Mouse (Mus musculus): ENCODE measurements around the gene Col23a1. TPM values are rescaled to one million over a fixed set of nuclear protein-coding genes. Genes with fewer than 3 reads are reported as not detected.

The Col23a1 gene
- polyA plus RNA-seq, 1 experiment from 2014 or later, result 5.2 TPM

DNA sequence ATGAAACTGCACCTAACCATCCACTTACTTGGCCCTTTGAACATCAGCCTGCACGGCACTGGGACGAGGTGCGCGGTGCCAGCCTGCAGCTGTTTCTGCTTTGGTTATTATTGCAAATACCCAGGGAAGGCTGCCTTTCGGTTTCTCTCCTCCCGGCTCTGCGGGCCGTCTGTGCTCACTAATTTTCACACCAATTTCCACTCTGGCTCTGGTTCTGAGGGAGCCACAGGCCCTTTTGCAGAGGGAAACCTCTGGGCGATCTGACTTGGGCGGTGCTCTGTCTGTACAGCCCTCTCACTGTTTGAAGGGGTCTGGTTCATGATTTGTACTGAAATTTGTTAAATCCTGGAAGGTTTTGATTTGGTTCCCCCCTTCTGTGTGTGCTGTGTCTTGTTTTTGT lies 100.0 kb downstream of the Col23a1 start:
- no peak overlapping the region for H3K4me2 ChIP-seq (ENCODE audit: low read depth, low read length)
- no peak overlapping the region for H3K4me3 ChIP-seq (ENCODE audit: low read depth, low read length)
- no peaks in the 10 kb centered on the region for H3K9me3 ChIP-seq (ENCODE audit: control insufficient read depth, low read length)
- no peak overlapping the region for H3K9ac ChIP-seq (replicated peaks; ENCODE audit: low read depth, low read length)
- 0 out of 2 replicates have a peak, but pooled peaks cover 6% of the 10 kb centered on the region for H3K4me1 ChIP-seq (ENCODE audit: control insufficient read depth, insufficient read depth, low read length)
- ATAC-seq (ENCODE audit: low read depth), result no peak
- H3K27ac ChIP-seq (ENCODE audit: low read depth, low read length), result no peak overlapping the region
- H3K27me3 ChIP-seq (ENCODE audit: control insufficient read depth, insufficient read depth, low read length), result no peaks in the 10 kb centered on the region
- no peaks in the 10 kb centered on the region for H3K36me3 ChIP-seq (ENCODE audit: control insufficient read depth, insufficient read depth, low read length)
- 50% methylated on average over 10 of the region's 10 CpGs for WGBS

- Histone ChIP-seq H3K27me3 (ENCODE audit: control insufficient read depth, insufficient read depth, low read length) (no peaks in the 10 kb centered on the region), H3K4me3 (ENCODE audit: low read depth, low read length) (no peak overlapping the region), H3K36me3 (ENCODE audit: control insufficient read depth, insufficient read depth, low read length) (no peaks in the 10 kb centered on the region), H3K4me2 (ENCODE audit: low read depth, low read length) (no peak overlapping the region), H3K27ac (ENCODE audit: low read depth, low read length) (no peak overlapping the region), H3K9ac (replicated peaks; ENCODE audit: low read depth, low read length) (no peak overlapping the region), H3K9me3 (ENCODE audit: control insufficient read depth, low read length) (no peaks in the 10 kb centered on the region), H3K4me1 (ENCODE audit: control insufficient read depth, insufficient read depth, low read length) (0 out of 2 replicates have a peak, but pooled peaks cover 6% of the 10 kb centered on the region)
- ATAC-seq (ENCODE audit: low read depth), result no peak
- WGBS, result 44% methylated on average over 3 of the region's 3 CpGs
Measured at GRCm38 (mm10) chr11:51390521-51390920, 100.8 kb downstream of the Col23a1 start.

- Histone ChIP-seq H3K27me3 (ENCODE audit: control insufficient read depth, insufficient read depth, low read length) (no peaks in the 10 kb centered on the region), H3K4me3 (ENCODE audit: low read depth, low read length) (no peak overlapping the region), H3K4me1 (ENCODE audit: control insufficient read depth, insufficient read depth, low read length) (0 out of 2 replicates have a peak, but pooled peaks cover 6% of the 10 kb centered on the region), H3K36me3 (ENCODE audit: control insufficient read depth, insufficient read depth, low read length) (no peaks in the 10 kb centered on the region), H3K4me2 (ENCODE audit: low read depth, low read length) (no peak overlapping the region), H3K27ac (ENCODE audit: low read depth, low read length) (no peak overlapping the region), H3K9me3 (ENCODE audit: control insufficient read depth, low read length) (no peaks in the 10 kb centered on the region), H3K9ac (replicated peaks; ENCODE audit: low read depth, low read length) (no peak overlapping the region)
- 63% methylated on average over 4 of the region's 4 CpGs for WGBS
- ATAC-seq (ENCODE audit: low read depth), result no peak
Measured at GRCm38 (mm10) chr11:51391548-51391947, 101.8 kb downstream of the Col23a1 start.

- Histone ChIP-seq H3K4me2 (ENCODE audit: low read depth, low read length) (no peak overlapping the region), H3K9ac (replicated peaks; ENCODE audit: low read depth, low read length) (no peak overlapping the region), H3K27ac (ENCODE audit: low read depth, low read length) (no peak overlapping the region), H3K9me3 (ENCODE audit: control insufficient read depth, low read length) (no peaks in the 10 kb centered on the region), H3K27me3 (ENCODE audit: control insufficient read depth, insufficient read depth, low read length) (no peaks in the 10 kb centered on the region), H3K4me1 (ENCODE audit: control insufficient read depth, insufficient read depth, low read length) (0 out of 2 replicates have a peak, but pooled peaks cover under 1% of the 10 kb centered on the region), H3K36me3 (ENCODE audit: control insufficient read depth, insufficient read depth, low read length) (no peaks in the 10 kb centered on the region), H3K4me3 (ENCODE audit: low read depth, low read length) (no peak overlapping the region)
- ATAC-seq (ENCODE audit: low read depth), result no peak
- WGBS, result 83% methylated on average over 9 of the region's 9 CpGs
Measured at GRCm38 (mm10) chr11:51394301-51394865, 104.7 kb downstream of the Col23a1 start.

GRCm38 (mm10) chr11:51396451-51396850 lies 106.7 kb downstream of the Col23a1 start:
- ATAC-seq (ENCODE audit: low read depth), result no peak
- Histone ChIP-seq H3K27me3 (ENCODE audit: control insufficient read depth, insufficient read depth, low read length) (no peaks in the 10 kb centered on the region), H3K4me3 (ENCODE audit: low read depth, low read length) (no peak overlapping the region), H3K36me3 (ENCODE audit: control insufficient read depth, insufficient read depth, low read length) (no peaks in the 10 kb centered on the region), H3K27ac (ENCODE audit: low read depth, low read length) (no peak overlapping the region), H3K4me1 (ENCODE audit: control insufficient read depth, insufficient read depth, low read length) (no peaks in the 10 kb centered on the region), H3K9me3 (ENCODE audit: control insufficient read depth, low read length) (no peaks in the 10 kb centered on the region), H3K4me2 (ENCODE audit: low read depth, low read length) (no peak overlapping the region), H3K9ac (replicated peaks; ENCODE audit: low read depth, low read length) (no peak overlapping the region)
- 89% methylated on average over 2 of the region's 2 CpGs for WGBS

DNA sequence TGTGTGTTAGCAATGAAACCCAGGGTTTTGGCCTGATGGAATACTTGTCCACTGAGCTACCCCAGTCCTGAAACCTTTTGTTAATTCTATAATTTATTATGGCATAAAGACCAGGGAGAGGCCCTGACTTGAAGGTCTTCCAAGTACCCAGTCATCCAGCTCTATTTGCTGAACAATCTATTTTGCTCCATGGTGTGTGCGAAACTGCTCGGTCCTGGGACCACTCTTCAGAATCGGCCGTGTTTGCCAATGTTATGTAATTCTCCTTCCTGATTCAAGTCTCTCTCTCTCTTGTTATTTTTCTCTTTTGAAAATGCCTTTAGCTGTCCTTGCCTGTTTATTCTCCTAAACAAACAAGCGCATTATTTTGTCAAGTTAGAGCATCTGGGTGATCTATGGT lies 108.4 kb downstream of the Col23a1 start:
- no peak overlapping the region for H3K4me3 ChIP-seq (ENCODE audit: low read depth, low read length)
- ATAC-seq (ENCODE audit: low read depth), result no peak
- WGBS, result 67% methylated on average over 5 of the region's 5 CpGs

DNA sequence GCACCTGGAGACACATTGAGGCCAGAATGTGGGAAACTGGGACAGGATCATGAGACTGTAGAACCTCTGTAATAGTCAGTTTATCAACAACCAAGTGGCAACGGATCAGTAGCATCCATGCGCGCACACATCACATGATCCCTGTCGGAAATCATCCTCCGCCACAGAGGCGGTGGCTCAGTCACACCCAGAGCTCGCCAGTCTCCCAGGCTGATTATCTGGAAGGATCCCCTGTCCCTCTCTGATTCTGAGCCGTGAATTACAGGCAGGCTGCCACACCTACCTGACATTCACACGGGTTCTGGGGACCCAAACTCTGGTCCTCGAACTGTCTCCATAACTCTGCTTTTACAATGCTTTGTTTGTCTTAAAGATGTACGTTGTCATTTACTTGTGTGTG lies 110.6 kb downstream of the Col23a1 start:
- H3K4me2 ChIP-seq (ENCODE audit: low read depth, low read length), result no peak overlapping the region
- WGBS, result 91% methylated on average over 11 of the region's 11 CpGs
- no peaks in the 10 kb centered on the region for H3K27me3 ChIP-seq (ENCODE audit: control insufficient read depth, insufficient read depth, low read length)

More for the DNA sequence above, 108.4 kb downstream of the Col23a1 start:
- no peaks in the 10 kb centered on the region for H3K4me1 ChIP-seq (ENCODE audit: control insufficient read depth, insufficient read depth, low read length)
- no peak overlapping the region for H3K4me2 ChIP-seq (ENCODE audit: low read depth, low read length)
- no peaks in the 10 kb centered on the region for H3K9me3 ChIP-seq (ENCODE audit: control insufficient read depth, low read length)
- no peaks in the 10 kb centered on the region for H3K27me3 ChIP-seq (ENCODE audit: control insufficient read depth, insufficient read depth, low read length)
- H3K36me3 ChIP-seq (ENCODE audit: control insufficient read depth, insufficient read depth, low read length), result no peaks in the 10 kb centered on the region
- no peak overlapping the region for H3K9ac ChIP-seq (replicated peaks; ENCODE audit: low read depth, low read length)
- no peak overlapping the region for H3K27ac ChIP-seq (ENCODE audit: low read depth, low read length)

GRCm38 (mm10) chr11:51401481-51402128 lies 111.9 kb downstream of the Col23a1 start:
- Histone ChIP-seq H3K4me1 (ENCODE audit: control insufficient read depth, insufficient read depth, low read length) (no peaks in the 10 kb centered on the region), H3K4me3 (ENCODE audit: low read depth, low read length) (no peak overlapping the region), H3K4me2 (ENCODE audit: low read depth, low read length) (no peak overlapping the region), H3K27me3 (ENCODE audit: control insufficient read depth, insufficient read depth, low read length) (no peaks in the 10 kb centered on the region), H3K9ac (replicated peaks; ENCODE audit: low read depth, low read length) (no peak overlapping the region), H3K9me3 (ENCODE audit: control insufficient read depth, low read length) (no peaks in the 10 kb centered on the region), H3K27ac (ENCODE audit: low read depth, low read length) (no peak overlapping the region), H3K36me3 (ENCODE audit: control insufficient read depth, insufficient read depth, low read length) (no peaks in the 10 kb centered on the region)
- ATAC-seq (ENCODE audit: low read depth), result no peak
- WGBS, result 78% methylated on average over 10 of the region's 10 CpGs

More for the DNA sequence above, 110.6 kb downstream of the Col23a1 start:
- Histone ChIP-seq H3K4me3 (ENCODE audit: low read depth, low read length) (no peak overlapping the region), H3K9ac (replicated peaks; ENCODE audit: low read depth, low read length) (no peak overlapping the region), H3K36me3 (ENCODE audit: control insufficient read depth, insufficient read depth, low read length) (no peaks in the 10 kb centered on the region), H3K27ac (ENCODE audit: low read depth, low read length) (no peak overlapping the region), H3K9me3 (ENCODE audit: control insufficient read depth, low read length) (no peaks in the 10 kb centered on the region), H3K4me1 (ENCODE audit: control insufficient read depth, insufficient read depth, low read length) (no peaks in the 10 kb centered on the region)
- ATAC-seq (ENCODE audit: low read depth), result no peak

- Histone ChIP-seq H3K4me2 (ENCODE audit: low read depth, low read length) (no peak overlapping the region), H3K4me1 (ENCODE audit: control insufficient read depth, insufficient read depth, low read length) (no peaks in the 10 kb centered on the region), H3K27ac (ENCODE audit: low read depth, low read length) (no peak overlapping the region), H3K9me3 (ENCODE audit: control insufficient read depth, low read length) (no peaks in the 10 kb centered on the region), H3K27me3 (ENCODE audit: control insufficient read depth, insufficient read depth, low read length) (no peaks in the 10 kb centered on the region), H3K9ac (replicated peaks; ENCODE audit: low read depth, low read length) (no peak overlapping the region), H3K36me3 (ENCODE audit: control insufficient read depth, insufficient read depth, low read length) (no peaks in the 10 kb centered on the region), H3K4me3 (ENCODE audit: low read depth, low read length) (no peak overlapping the region)
- WGBS, result 90% methylated on average over 2 of the region's 2 CpGs
- ATAC-seq (ENCODE audit: low read depth), result no peak
Measured at GRCm38 (mm10) chr11:51403886-51404285, 114.2 kb downstream of the Col23a1 start.

All from neural tube, embryonic 14.5 days (tissue).